Mouse (Mus musculus): ENCODE measurements around the gene Slc16a13.
A peak's percentile ranks its signal among the peaks of the same experiment; 100 is the strongest.

DNA sequence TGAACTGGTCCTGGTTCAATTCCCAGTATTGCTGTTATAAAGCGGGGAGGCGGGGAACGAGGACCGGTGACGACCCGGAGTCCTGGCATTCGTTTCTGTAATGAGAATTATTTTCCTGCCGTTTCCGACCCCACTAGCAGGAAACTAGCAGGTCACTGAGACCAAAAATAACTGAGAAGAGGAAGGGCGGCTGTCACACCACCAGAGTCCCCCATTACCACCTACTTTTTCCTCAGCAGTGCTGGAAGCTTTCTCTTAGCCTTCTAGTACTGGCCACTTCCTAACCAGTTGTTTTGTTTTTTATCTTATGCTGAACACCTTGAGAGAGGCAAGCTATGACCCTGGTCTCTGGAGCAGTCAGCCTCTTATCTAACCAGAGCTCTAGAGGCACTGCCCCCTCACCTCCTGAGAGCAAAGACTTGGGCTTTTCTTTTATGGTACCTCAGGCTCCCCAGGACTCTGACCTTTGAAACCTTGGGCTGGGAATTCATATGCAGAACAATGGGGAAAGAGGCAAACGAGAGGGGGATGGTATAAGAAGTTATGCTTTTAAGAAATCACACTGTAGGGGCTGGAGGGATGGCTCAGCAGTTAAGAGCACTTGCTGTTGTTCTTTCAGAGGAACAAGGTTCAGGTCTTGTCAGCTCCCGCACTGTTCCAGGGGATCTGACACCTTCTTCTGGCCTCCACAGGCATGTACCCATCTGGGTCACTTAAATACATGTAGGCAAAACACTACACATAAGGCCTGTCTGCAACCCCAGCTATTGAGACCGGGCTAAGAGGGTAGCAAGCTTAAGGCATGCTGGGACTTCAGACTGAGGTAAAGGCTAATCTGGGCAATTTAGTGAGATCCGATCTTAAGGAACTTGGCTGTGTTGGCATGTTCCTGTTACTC lies 988 bp upstream of the Slc16a13 start:
- TF ChIP-seq CTCF (IDR thresholded peaks at IDR 0.05; ENCODE audit: low read depth) (no peak), EP300 (IDR thresholded peaks at IDR 0.05; ENCODE audit: low read depth) (peak; percentile 84)

All from liver, embryonic 14.5 days (tissue).